Mouse (Mus musculus): ENCODE measurements around the gene Polr2g.

GRCm38 (mm10) chr19:8803204-8803780 is 4.9 kb upstream of the Polr2g start:
- TF ChIP-seq EP300 (IDR thresholded peaks at IDR 0.05; ENCODE audit: insufficient read depth, low read depth, low read length) (no peak), CTCF (IDR thresholded peaks at IDR 0.05) (no peak)

Data from heart, adult 2 months (tissue).